Mouse (Mus musculus): ENCODE data around the gene Cenpa. TPM values are rescaled to one million over a fixed set of nuclear protein-coding genes. Genes with fewer than 3 reads are reported as not detected.

Gene Cenpa
- polyA plus RNA-seq, 1 experiment from 2014 or later = 79.9 TPM

DNA sequence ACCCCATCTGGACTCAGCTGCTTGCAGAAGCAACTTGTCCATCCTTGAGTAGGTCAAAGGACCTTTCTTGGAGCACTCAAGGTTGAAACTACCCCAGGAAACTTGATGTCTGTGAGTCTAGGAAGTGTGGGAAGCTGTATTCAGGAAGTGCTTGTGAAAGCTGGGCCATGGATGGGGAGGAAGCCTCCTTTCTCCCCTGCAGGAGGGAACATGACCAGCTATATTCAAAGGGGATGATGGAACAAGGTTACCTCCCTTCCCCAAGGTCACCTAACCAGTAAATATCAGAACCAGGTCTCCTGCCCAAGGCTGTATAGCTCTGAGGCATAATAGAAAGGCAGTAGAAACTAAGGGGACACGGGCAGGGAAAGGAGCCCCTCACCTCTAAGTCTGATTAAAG is 34.4 kb upstream of the Cenpa start:
- Histone ChIP-seq H3K4me1 (replicated peaks; ENCODE audit: control insufficient read depth, insufficient read depth) (no peaks in the 10 kb centered on the region), H3K4me3 (ENCODE audit: low read depth, low read length) (no peak overlapping the region), H3K9me3 (ENCODE audit: control insufficient read depth, low read length) (no peaks in the 10 kb centered on the region), H3K4me2 (replicated peaks; ENCODE audit: low read depth) (no peak overlapping the region), H3K27ac (replicated peaks) (no peak overlapping the region), H3K9ac (ENCODE audit: low read length) (no peak overlapping the region), H3K36me3 (ENCODE audit: control insufficient read depth, insufficient read depth, low read length) (no peaks in the 10 kb centered on the region), H3K27me3 (ENCODE audit: control insufficient read depth, insufficient read depth, low read length) (no peaks in the 10 kb centered on the region)
- DNase-seq (ENCODE audit: low spot score) (no peak), ATAC-seq (ENCODE audit: low FRiP score, low TSS enrichment) (no peak)
- TF ChIP-seq EP300 (optimal IDR thresholded peaks at IDR 0.05) = no peak
- TF ChIP-seq CTCF (IDR thresholded peaks at IDR 0.05; ENCODE audit: low read depth) = no peak
- 75% methylated on average over 1 of the region's 1 CpGs for WGBS

DNA sequence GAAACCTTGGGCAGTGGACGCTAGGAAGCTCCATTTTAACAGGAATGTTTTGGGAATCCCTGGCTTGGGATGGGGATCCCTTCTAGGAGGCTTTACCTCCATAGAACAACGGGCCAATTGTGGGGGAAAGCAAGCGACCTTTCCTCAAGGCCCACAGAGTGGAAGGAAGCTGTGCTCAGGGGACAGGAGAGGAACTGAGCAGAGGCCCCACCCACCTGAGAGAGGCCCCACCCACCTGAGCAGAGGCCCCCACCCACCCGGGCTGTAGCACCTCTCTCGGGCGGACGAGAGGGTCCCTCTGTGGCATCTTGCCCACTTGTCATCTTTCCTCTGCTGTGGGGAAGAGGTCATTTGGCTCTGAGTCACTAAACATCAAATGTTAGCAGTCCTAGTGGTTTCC is 29.6 kb upstream of the Cenpa start:
- no peak overlapping the region for H3K4me2 ChIP-seq (replicated peaks; ENCODE audit: low read depth)
- DNase-seq (ENCODE audit: low spot score) = no peak

DNA sequence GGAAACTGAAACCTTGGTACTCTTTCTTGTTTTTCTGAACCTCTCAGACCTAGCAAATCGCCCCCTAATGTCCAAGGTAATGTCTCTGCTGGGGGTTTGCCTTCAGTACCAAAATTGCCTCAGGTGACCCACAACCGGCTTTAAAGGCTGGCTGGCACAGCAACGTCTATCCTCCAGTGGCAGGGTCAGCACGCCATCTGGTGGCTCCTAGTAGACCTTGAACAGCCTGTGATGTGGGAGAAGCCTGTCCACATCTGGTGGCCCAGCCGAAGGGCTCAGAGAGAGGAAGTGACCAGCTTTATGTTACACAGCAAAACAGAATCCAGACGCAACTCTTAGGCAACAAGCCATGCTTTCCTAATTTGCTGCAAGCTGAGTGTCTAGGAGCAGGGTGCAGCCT is 28.5 kb upstream of the Cenpa start:
- Histone ChIP-seq H3K4me2 (replicated peaks; ENCODE audit: low read depth) (no peak overlapping the region), H3K36me3 (ENCODE audit: control insufficient read depth, insufficient read depth, low read length) (no peaks in the 10 kb centered on the region), H3K9me3 (ENCODE audit: control insufficient read depth, low read length) (no peaks in the 10 kb centered on the region), H3K4me3 (ENCODE audit: low read depth, low read length) (no peak overlapping the region), H3K9ac (ENCODE audit: low read length) (no peak overlapping the region), H3K4me1 (replicated peaks; ENCODE audit: control insufficient read depth, insufficient read depth) (no peaks in the 10 kb centered on the region), H3K27ac (replicated peaks) (no peak overlapping the region), H3K27me3 (ENCODE audit: control insufficient read depth, insufficient read depth, low read length) (no peaks in the 10 kb centered on the region)
- TF ChIP-seq CTCF (IDR thresholded peaks at IDR 0.05; ENCODE audit: low read depth) = peak; percentile 99
- TF ChIP-seq EP300 (optimal IDR thresholded peaks at IDR 0.05) = no peak
- DNase-seq (ENCODE audit: low spot score) = peak; percentile 87
- WGBS = 3% methylated on average over 6 of the region's 6 CpGs
- peak; percentile 80 for ATAC-seq (ENCODE audit: low FRiP score, low TSS enrichment)

More for the DNA sequence above, 29.6 kb upstream of the Cenpa start:
- no peaks in the 10 kb centered on the region for H3K27me3 ChIP-seq (ENCODE audit: control insufficient read depth, insufficient read depth, low read length)
- H3K27ac ChIP-seq (replicated peaks) = no peak overlapping the region
- ATAC-seq (ENCODE audit: low FRiP score, low TSS enrichment) = no peak
- no peaks in the 10 kb centered on the region for H3K4me1 ChIP-seq (replicated peaks; ENCODE audit: control insufficient read depth, insufficient read depth)
- no peak for TF ChIP-seq CTCF (IDR thresholded peaks at IDR 0.05; ENCODE audit: low read depth)
- TF ChIP-seq EP300 (optimal IDR thresholded peaks at IDR 0.05) = no peak
- H3K9me3 ChIP-seq (ENCODE audit: control insufficient read depth, low read length) = no peaks in the 10 kb centered on the region
- WGBS = 25% methylated on average over 7 of the region's 7 CpGs
- no peak overlapping the region for H3K4me3 ChIP-seq (ENCODE audit: low read depth, low read length)
- H3K9ac ChIP-seq (ENCODE audit: low read length) = no peak overlapping the region
- H3K36me3 ChIP-seq (ENCODE audit: control insufficient read depth, insufficient read depth, low read length) = no peaks in the 10 kb centered on the region

DNA sequence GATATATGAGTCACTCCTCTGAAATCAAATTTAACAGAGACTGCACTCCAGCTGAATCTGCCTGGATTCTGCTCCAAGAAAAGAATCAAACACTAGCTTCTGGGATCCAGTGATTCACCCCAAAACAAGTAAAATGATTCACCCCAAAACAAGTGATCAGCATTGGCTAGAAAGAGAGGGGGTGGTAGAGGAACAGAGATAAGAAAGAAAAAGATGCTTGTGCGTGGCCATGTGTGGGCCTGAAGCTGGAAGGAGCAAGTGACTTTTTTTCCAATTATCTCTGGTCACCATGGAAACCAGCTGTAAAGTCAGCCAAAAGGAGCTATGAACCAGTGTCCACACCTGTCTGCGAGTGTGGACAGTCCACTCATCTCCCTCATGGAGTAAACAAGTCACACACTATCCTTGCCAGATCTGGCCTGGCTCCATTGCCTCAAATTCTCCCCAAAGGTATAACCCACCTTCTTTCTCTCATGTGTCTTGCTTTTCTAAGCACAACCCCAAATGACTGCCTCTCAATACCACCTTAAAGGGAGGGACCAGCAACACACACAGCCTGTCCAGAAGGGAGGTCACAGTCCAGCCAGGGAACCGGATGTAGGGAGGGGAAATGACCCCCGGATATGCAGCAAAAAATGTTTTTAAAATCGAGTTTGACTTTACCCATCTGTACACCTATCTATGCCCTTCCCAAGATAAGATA is 22.9 kb upstream of the Cenpa start:
- Histone ChIP-seq H3K36me3 (ENCODE audit: control insufficient read depth, insufficient read depth, low read length) (no peaks in the 10 kb centered on the region), H3K27me3 (ENCODE audit: control insufficient read depth, insufficient read depth, low read length) (no peaks in the 10 kb centered on the region), H3K4me2 (replicated peaks; ENCODE audit: low read depth) (no peak overlapping the region), H3K27ac (replicated peaks) (no peak overlapping the region), H3K9me3 (ENCODE audit: control insufficient read depth, low read length) (no peaks in the 10 kb centered on the region), H3K9ac (ENCODE audit: low read length) (no peak overlapping the region), H3K4me3 (ENCODE audit: low read depth, low read length) (no peak overlapping the region), H3K4me1 (replicated peaks; ENCODE audit: control insufficient read depth, insufficient read depth) (no peaks in the 10 kb centered on the region)
- DNase-seq (ENCODE audit: low spot score) (no peak), ATAC-seq (ENCODE audit: low FRiP score, low TSS enrichment) (no peak)
- TF ChIP-seq CTCF (IDR thresholded peaks at IDR 0.05; ENCODE audit: low read depth) = no peak
- TF ChIP-seq EP300 (optimal IDR thresholded peaks at IDR 0.05) = no peak
- WGBS = 47% methylated on average over 5 of the region's 5 CpGs

DNA sequence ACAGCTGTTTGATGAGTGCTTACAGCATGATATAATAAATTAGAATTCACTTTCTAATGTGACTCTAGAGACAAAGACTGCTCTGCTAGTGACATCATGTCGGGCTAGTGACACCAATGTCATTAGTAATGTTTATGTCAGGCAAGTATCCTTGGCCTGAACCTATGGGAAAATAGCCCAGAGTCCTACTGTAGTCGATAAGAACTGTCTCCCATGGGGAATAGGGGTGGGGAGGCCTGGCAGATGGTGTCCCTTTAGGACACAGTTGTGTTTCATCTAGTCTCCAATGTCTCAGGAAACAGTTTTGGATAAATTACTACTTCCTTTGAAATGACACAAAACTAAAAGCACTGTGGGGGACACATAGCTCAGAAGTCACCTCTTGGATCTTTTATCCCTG is 20.5 kb upstream of the Cenpa start:
- no peaks in the 10 kb centered on the region; the same call in 1 of the 2 replicates for H3K4me1 ChIP-seq (replicated peaks; ENCODE audit: control insufficient read depth, insufficient read depth)
- WGBS = 65% methylated on average over 2 of the region's 2 CpGs
- H3K36me3 ChIP-seq (ENCODE audit: control insufficient read depth, insufficient read depth, low read length) = no peaks in the 10 kb centered on the region
- H3K27ac ChIP-seq (replicated peaks) = no peak overlapping the region
- H3K4me3 ChIP-seq (ENCODE audit: low read depth, low read length) = no peak overlapping the region
- no peaks in the 10 kb centered on the region for H3K27me3 ChIP-seq (ENCODE audit: control insufficient read depth, insufficient read depth, low read length)
- no peak for TF ChIP-seq CTCF (IDR thresholded peaks at IDR 0.05; ENCODE audit: low read depth)
- TF ChIP-seq EP300 (optimal IDR thresholded peaks at IDR 0.05) = no peak
- no peak for DNase-seq (ENCODE audit: low spot score)
- H3K4me2 ChIP-seq (replicated peaks; ENCODE audit: low read depth) = no peak overlapping the region
- no peak for ATAC-seq (ENCODE audit: low FRiP score, low TSS enrichment)
- no peak overlapping the region for H3K9ac ChIP-seq (ENCODE audit: low read length)
- no peaks in the 10 kb centered on the region for H3K9me3 ChIP-seq (ENCODE audit: control insufficient read depth, low read length)

DNA sequence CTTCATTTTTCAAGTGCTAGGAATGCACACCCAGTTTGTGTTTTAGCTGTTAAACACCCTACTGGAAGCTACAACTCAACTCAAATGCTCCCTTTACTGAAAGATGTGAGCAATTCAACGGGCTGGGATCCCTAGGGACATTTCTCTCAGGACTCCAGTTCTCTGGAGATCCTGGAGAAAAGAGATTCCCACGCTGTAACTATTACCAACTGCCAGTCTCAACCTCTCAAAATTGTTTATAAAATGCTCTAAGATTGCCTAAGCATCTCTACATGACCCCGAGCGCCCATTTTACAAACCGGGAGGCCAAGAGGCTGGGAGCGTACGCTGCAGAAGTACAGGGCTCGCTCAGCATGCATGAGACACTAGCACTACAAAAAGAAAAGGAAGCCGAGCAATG is 19.2 kb upstream of the Cenpa start:
- Histone ChIP-seq H3K36me3 (ENCODE audit: control insufficient read depth, insufficient read depth, low read length) (0 out of 2 replicates have a peak, but pooled peaks cover 3% of the 10 kb centered on the region), H3K9me3 (ENCODE audit: control insufficient read depth, low read length) (no peaks in the 10 kb centered on the region), H3K4me1 (replicated peaks; ENCODE audit: control insufficient read depth, insufficient read depth) (no peaks in the 10 kb centered on the region; the same call in 1 of the 2 replicates), H3K9ac (ENCODE audit: low read length) (peak overlapping the region; percentile 78), H3K4me3 (ENCODE audit: low read depth, low read length) (peak overlapping the region; percentile 90), H3K27ac (replicated peaks) (peak overlapping the region; percentile 65), H3K27me3 (ENCODE audit: control insufficient read depth, insufficient read depth, low read length) (no peaks in the 10 kb centered on the region), H3K4me2 (replicated peaks; ENCODE audit: low read depth) (peak overlapping the region; percentile 95)
- ATAC-seq (ENCODE audit: low FRiP score, low TSS enrichment) = no peak; the same call in 1 of the 2 replicates
- no peak for TF ChIP-seq EP300 (optimal IDR thresholded peaks at IDR 0.05)
- TF ChIP-seq CTCF (IDR thresholded peaks at IDR 0.05; ENCODE audit: low read depth) = no peak
- WGBS = 10% methylated on average over 9 of the region's 9 CpGs
- no peak for DNase-seq (ENCODE audit: low spot score)

All from stomach, postnatal 0 days (tissue).